Mouse (Mus musculus) mouse embryonic stem cell (cell line): ENCODE results near the gene Olfr1044.
"Not testable (repeated sequence)": the region's sequence is repeated elsewhere in the genome, so short reads cannot be mapped to it uniquely, and the experiment has no call there.

Experiments
- in situ Hi-C, 2 experiments: fragments of 300-500 bp; cut with MboI; formaldehyde crosslinking; loops; 1 replicate in 1 of 2; 3 replicates in 1 of 2; pipeline ENCODE4 v1.14.3; 2019 to 2020; ENCODE audit warnings: low sequenced_read_pairs in 2 of 2, low pct_unique_long_range_greater_than_20kb in 1 of 2, mixed read lengths in 1 of 2; ENCODE audit not compliant: unreplicated experiment in 1 of 2

The Olfr1044 gene

DNA sequence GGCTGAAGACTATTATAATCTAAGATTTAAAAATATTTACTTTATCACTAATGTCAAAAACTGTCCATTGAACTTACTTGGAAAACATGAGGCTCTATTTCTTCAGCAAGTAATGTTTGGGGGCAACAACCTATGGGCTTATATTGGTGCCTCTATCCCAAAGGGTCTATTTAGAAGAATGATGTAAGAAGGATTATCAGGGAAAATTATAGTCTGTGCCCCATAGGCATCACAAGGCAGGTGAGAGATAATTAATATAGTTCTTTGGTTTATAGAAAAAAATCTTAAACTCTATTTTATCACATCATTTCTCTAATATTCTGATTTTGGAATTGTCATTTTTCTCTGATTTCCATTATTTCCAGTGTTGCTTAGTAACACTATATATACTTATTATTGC lies at the start of gene Olfr1044:
Gene Olfr1044 (minus strand): TSS at position 101 of the 400 bp plus-strand sequence.
- in situ Hi-C loops: no loop called here

DNA sequence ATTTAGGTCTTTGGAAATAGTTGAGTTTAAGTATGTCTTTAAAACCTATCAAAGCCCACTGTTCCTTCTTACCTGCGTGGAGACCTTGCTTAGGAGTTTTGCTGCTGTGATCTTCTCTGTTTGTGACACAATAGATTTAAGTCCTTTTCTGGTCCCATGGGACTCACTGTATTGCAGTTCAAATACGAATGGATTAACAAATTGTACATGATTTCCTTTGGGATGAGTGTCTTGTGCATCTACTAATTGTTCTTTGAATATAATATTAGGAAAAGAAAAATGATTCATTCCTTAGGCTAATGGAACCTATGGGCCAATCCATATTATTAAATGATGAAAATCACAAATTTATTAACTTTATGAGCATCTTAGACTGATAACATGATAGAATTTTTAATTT lies 41.6 kb upstream of the Olfr1044 start, which contains the start of gene Olfr1046:
Gene Olfr1046 (minus strand): TSS at position 101 of the 400 bp plus-strand sequence.
- in situ Hi-C loops: no loop called here

DNA sequence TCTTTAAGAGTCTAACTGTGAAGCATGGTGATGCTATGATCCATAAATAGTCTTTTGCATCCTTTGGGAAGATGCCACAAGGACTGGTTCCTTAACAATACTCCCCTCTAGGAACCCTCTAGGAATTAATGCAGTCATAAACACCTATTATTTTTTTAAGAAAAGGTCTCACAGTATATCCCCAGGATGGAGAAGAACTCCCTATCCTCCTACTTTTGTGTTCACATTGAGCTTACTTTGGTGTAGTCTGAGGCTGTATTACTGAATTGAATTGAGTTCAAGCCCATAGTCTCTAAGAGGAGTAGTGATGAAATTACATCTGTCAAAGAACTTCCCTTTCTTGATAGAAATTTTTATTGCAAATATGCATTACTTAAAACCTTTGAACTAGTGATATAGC lies 25.3 kb upstream of the Olfr1044 start, which contains the start of gene Olfr1045:
Gene Olfr1045 (minus strand): TSS at position 101 of the 400 bp plus-strand sequence.
- in situ Hi-C loops: no loop called here

DNA sequence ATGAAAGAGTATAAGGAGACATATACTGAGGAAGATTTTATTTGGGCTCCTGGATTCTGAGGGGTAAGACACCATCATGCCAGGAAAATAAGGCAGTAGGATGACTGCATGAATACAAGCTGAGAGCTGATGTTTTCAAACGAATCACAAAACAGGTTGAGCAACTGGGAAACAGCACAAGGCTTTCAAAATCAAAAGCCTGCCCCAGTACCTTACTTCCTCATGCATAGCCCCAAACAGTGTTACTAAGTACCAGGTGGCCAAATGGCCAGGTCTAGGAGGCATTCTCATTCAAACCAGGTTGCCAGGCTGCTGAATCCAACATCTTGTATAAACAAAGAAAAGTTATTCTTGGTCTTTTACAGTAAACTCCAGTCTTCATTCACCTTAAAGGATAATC lies 18.2 kb upstream of the Olfr1044 start:
- in situ Hi-C loops: no loop called here

DNA sequence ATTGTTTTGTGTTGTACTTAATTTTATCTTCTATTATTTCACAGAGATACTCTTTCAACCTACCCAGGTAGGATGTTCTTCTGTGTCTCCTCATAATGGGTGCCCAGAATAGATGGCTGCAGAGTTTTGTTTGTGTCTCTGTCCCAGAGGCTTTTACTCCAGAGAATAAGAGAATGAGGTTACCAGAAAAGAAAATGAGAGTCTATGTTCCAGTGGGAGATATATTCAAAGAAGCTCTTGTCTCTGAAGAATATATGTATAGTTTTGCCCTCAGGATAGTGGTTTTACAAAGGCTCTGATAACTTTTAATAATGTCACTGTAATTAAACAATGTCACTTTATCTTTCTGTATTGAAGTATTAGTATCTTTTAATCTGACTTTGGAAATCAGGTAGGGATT lies 8.0 kb upstream of the Olfr1044 start, which contains the start of gene Olfr52:
Gene Olfr52 (minus strand): TSS at position 101 of the 400 bp plus-strand sequence.
- in situ Hi-C loops: no loop called here

DNA sequence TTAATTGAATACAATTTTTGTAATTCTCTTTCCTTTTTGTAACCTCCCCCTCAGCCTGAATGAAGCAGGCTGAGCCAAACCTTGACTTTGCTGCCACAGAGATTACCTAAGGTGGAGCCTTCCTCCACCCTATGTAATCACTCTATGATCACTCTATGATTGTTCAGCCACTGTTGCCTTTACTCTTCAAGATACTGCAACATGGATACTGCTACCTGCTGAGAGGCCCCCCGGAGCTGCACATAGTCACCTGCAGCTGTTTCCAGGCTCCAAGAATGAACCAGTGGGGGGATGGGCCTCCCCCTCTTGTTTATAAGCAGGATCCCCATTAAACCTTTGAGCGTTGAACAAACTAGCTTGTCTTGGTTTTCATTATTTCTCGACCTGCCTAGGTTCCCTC lies 2.3 kb upstream of the Olfr1044 start:
- in situ Hi-C loops: no loop called here

DNA sequence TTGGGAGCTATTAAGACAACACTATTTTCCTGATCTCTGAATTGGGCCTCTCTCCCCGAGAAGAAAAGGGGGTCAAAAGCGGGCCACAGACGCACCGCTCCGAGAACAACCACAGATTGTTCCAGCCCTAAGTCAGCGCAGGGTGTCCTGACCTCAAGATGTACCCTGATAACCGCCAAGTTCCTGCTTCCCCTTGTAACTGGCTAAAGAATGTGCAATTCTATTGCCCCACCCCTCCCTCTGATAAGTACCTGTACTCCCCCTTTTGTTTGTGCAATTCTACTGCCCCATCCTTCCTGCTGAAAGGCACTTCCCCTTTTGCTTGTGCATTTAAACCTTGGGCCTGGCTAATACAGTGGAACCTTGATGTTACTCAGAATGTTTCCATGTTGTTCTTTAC lies 2.2 kb downstream of the Olfr1044 start:
- in situ Hi-C loops: not testable (repeated sequence)

DNA sequence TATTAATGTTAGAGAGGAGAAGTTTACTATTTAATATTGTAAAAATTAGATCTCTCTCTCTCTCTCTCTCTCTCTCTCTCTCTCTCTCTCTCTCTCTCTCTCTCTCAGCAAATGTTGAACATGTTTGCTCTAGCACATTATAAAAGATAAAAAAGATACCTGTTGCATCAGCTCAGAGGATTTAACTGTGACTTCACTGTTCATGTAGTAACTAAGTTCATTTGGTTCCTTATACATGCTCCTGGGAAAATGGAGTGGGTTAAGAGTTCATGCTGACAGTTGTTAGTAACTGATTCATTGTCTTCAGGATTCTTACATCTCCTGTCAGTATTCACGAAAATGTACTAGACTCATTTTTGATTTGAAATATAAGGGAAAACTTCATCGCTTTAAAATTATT lies 10.2 kb downstream of the Olfr1044 start, which contains the start of gene Olfr1043:
Gene Olfr1043 (minus strand): TSS at position 101 of the 400 bp plus-strand sequence.
- in situ Hi-C loops: no loop called here

DNA sequence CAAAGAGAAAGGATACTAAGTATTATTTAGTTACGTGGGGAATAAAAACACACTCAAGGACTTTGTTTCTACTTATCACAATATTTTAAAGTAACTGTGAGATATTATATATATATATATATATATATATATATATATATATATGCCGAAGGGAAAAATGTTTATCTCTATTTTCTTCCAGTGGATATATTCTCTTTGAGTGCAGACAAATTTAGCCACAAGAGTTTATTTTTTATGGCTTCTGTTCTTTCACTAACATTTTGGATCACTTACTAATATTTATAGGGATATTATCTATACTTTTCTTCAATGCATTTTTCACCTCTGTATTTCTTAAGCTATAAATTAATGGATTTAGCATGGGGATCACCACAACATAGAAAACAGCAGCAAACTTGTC lies 15.9 kb downstream of the Olfr1044 start, which contains the start of gene Olfr1042:
Gene Olfr1042 (minus strand): TSS at position 101 of the 400 bp plus-strand sequence.
- in situ Hi-C loops: no loop called here

DNA sequence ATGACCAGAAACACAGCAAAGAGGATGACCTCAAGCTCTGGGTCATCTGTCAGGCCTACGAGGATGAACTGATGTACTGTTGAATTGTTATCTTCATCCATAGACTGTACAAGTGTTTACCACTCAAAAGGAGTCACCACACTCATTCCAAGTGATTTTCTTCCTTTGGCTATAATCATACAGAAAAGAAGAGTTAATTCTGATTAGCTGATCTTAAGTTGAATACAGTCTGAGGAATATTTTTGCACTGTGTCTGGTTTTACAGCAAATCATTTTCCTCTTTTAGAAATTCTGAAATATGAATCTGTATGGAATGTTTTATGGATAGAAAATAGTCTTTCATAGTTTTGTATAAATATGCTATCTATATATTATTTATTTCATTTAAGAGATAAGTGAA lies 31.0 kb downstream of the Olfr1044 start, which contains the start of gene Olfr1040:
Gene Olfr1040 (minus strand): TSS at position 101 of the 400 bp plus-strand sequence.
- in situ Hi-C loops: no loop called here

DNA sequence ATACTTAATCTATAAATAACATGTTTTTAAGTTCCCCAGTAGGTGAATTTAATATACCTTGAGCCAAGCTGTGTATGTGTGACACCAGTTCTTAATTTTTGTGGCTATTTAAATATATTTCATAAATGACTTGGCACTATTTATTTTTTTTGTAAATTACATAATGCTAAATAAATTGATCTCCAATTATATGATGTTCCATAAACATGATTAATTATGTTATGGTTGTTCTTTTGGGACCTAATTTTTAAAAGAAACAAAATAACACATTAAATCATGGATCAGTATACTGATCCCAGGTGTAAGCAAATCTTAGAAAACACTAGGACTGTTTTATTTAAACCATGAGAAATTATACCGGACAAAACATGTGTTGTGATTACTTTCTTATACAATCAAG lies 41.8 kb downstream of the Olfr1044 start, which contains the start of gene Olfr1039:
Gene Olfr1039 (minus strand): TSS at position 101 of the 400 bp plus-strand sequence.
- in situ Hi-C loops: no loop called here
